Mouse (Mus musculus): ENCODE measurements around the gene Olfr804. TPM values are rescaled to one million over a fixed set of nuclear protein-coding genes. Genes with fewer than 3 reads are reported as not detected.

Olfr804 gene
- not detected in 2 replicates for polyA plus RNA-seq (2014; fragmentation: Nextera tagmentation; extraction: Ambion mirVana)

DNA sequence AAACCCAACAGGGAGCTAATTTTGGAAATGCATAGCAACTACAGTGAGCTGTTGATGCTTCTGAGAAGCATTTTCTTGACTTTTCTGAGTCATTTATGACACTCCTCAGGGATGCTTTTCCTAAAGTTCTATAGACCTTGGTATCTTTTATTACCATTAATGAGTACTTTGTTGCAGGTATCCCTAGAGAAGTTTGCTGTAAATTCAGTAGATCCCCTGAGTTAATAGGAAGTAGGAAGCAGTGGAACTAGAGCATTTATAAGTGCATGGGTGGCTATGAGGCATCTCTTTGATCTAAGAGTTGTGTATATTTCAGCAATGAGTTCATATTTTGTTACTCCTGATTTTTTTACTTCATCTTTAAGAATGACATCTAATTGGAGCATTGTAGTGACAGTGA lies at the start of gene Olfr804:
Gene Olfr804 (plus strand): TSS at position 301 of the 400 bp plus-strand sequence.
- no peaks in the 10 kb centered on the region for H3K4me1 ChIP-seq (ENCODE audit: control insufficient read depth in 2 of 2, insufficient read depth in 2 of 2, low read length in 2 of 2)
- ATAC-seq (ENCODE audit: insufficient number of reproducible peaks, insufficient read depth, low FRiP score, low read depth) = no peak
- H3K36me3 ChIP-seq (ENCODE audit: control insufficient read depth, insufficient read depth, low read length) = no peaks in the 10 kb centered on the region
- no peak within 1 kb of the TSS for H3K27ac ChIP-seq (replicated peaks in 1 of 2; ENCODE audit: control insufficient read depth in 1 of 2, insufficient read depth in 1 of 2, low read depth in 2 of 2, low read length in 2 of 2)
- no peak within 1 kb of the TSS for H3K4me3 ChIP-seq (ENCODE audit: control insufficient read depth in 1 of 2, insufficient read depth in 1 of 2, low read depth in 1 of 2, low read length in 2 of 2)
- H3K27me3 ChIP-seq (ENCODE audit: control insufficient read depth, insufficient read depth, low read length) = no peaks in the 10 kb centered on the region
- no peak within 1 kb of the TSS for H3K4me2 ChIP-seq (ENCODE audit: low read length)
- H3K9me3 ChIP-seq (ENCODE audit: control insufficient read depth, low read length) = no peaks in the 10 kb centered on the region
- no peak within 1 kb of the TSS for H3K9ac ChIP-seq (ENCODE audit: low read length)

DNA sequence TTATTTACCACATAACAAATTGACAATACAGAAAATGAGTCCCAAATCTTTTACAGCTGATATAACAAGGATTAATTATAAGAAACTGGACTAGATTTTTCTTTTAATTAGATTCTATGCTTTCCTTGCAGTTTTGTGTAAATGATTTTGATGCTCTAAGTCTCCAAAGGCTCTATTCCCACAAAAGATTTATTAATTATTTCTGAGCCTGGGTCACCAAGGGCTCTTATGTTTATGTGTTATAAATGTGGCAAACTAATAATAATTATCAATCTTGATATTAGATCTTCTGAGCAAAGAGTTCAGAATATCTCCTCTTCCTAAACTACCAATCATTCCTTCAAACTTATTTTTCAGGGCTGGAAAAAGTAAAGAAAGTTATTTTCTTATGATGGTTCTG lies 45.6 kb upstream of the Olfr804 start, which contains the start of gene Olfr800:
Gene Olfr800 (plus strand): TSS at position 301 of the 400 bp plus-strand sequence.
- no peak for ATAC-seq (ENCODE audit: insufficient number of reproducible peaks, insufficient read depth, low FRiP score, low read depth)
- H3K9me3 ChIP-seq (ENCODE audit: control insufficient read depth, low read length) = no peaks in the 10 kb centered on the region
- no peaks in the 10 kb centered on the region for H3K4me1 ChIP-seq (ENCODE audit: control insufficient read depth in 2 of 2, insufficient read depth in 2 of 2, low read length in 2 of 2)
- H3K9ac ChIP-seq (ENCODE audit: low read length) = no peak within 1 kb of the TSS
- H3K27me3 ChIP-seq (ENCODE audit: control insufficient read depth, insufficient read depth, low read length) = no peaks in the 10 kb centered on the region
- no peak within 1 kb of the TSS for H3K27ac ChIP-seq (replicated peaks in 1 of 2; ENCODE audit: control insufficient read depth in 1 of 2, insufficient read depth in 1 of 2, low read depth in 2 of 2, low read length in 2 of 2)
- no peaks in the 10 kb centered on the region for H3K36me3 ChIP-seq (ENCODE audit: control insufficient read depth, insufficient read depth, low read length)
- H3K4me2 ChIP-seq (ENCODE audit: low read length) = no peak within 1 kb of the TSS
- no peak within 1 kb of the TSS for H3K4me3 ChIP-seq (ENCODE audit: control insufficient read depth in 1 of 2, insufficient read depth in 1 of 2, low read depth in 1 of 2, low read length in 2 of 2)

DNA sequence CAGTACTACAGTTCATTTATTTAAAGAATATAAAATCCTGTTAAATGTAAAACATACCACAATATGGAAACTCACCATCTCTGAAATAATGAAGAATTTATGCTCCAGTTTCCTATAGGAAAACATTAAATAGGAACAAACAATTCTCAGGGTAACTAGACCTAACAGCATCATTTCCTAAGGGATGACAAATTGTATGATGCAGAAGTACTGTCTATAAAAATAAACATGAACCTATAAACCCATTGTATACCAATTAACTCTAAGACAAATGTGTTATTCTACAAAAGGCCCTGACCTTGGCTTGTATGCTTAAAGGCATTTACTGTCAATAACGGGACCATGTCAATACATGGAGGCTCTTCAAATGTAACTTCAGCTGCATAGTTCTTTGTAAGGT lies 29.2 kb upstream of the Olfr804 start, which contains the start of gene Olfr801:
Gene Olfr801 (minus strand): TSS at position 101 of the 400 bp plus-strand sequence.
- H3K4me2 ChIP-seq (ENCODE audit: low read length) = no peak within 1 kb of the TSS
- H3K4me3 ChIP-seq (ENCODE audit: control insufficient read depth in 1 of 2, insufficient read depth in 1 of 2, low read depth in 1 of 2, low read length in 2 of 2) = no peak within 1 kb of the TSS
- no peaks in the 10 kb centered on the region for H3K27me3 ChIP-seq (ENCODE audit: control insufficient read depth, insufficient read depth, low read length)
- ATAC-seq (ENCODE audit: insufficient number of reproducible peaks, insufficient read depth, low FRiP score, low read depth) = no peak
- H3K9ac ChIP-seq (ENCODE audit: low read length) = no peak within 1 kb of the TSS
- H3K9me3 ChIP-seq (ENCODE audit: control insufficient read depth, low read length) = no peaks in the 10 kb centered on the region
- H3K27ac ChIP-seq (replicated peaks in 1 of 2; ENCODE audit: control insufficient read depth in 1 of 2, insufficient read depth in 1 of 2, low read depth in 2 of 2, low read length in 2 of 2) = no peak within 1 kb of the TSS
- H3K4me1 ChIP-seq (ENCODE audit: control insufficient read depth in 2 of 2, insufficient read depth in 2 of 2, low read length in 2 of 2) = no peaks in the 10 kb centered on the region
- WGBS = 64% methylated on average over 1 of the region's 1 CpGs
- no peaks in the 10 kb centered on the region for H3K36me3 ChIP-seq (ENCODE audit: control insufficient read depth, insufficient read depth, low read length)

DNA sequence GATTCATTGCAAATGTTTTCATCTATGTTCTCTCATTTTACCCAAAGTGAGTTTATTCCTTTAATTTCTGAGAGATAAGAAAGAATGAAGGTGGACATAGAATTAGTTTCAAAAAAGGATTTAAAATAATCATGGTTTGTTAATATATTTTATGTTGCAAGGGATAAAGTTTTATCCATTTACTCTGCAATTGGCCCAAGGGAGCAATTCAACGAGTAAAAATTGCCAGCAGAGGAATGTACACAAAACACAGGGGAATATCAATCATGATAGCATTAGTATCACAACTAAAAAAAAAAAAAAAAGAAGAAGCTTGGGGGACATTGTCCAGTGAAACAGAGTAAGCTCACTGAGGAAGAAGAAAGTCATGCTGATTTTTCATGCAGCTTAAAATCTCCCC lies 14.9 kb upstream of the Olfr804 start, which contains the start of gene Olfr802:
Gene Olfr802 (minus strand): TSS at position 101 of the 400 bp plus-strand sequence.
- Histone ChIP-seq H3K36me3 (ENCODE audit: control insufficient read depth, insufficient read depth, low read length) (no peaks in the 10 kb centered on the region), H3K27me3 (ENCODE audit: control insufficient read depth, insufficient read depth, low read length) (no peaks in the 10 kb centered on the region), H3K27ac (replicated peaks in 1 of 2; ENCODE audit: control insufficient read depth in 1 of 2, insufficient read depth in 1 of 2, low read depth in 2 of 2, low read length in 2 of 2) (no peak within 1 kb of the TSS), H3K4me2 (ENCODE audit: low read length) (no peak within 1 kb of the TSS), H3K4me1 (ENCODE audit: control insufficient read depth in 2 of 2, insufficient read depth in 2 of 2, low read length in 2 of 2) (no peaks in the 10 kb centered on the region), H3K9ac (ENCODE audit: low read length) (no peak within 1 kb of the TSS), H3K4me3 (ENCODE audit: control insufficient read depth in 1 of 2, insufficient read depth in 1 of 2, low read depth in 1 of 2, low read length in 2 of 2) (no peak within 1 kb of the TSS), H3K9me3 (ENCODE audit: control insufficient read depth, low read length) (no peaks in the 10 kb centered on the region)
- 55% methylated on average over 1 of the region's 1 CpGs for WGBS
- ATAC-seq (ENCODE audit: insufficient number of reproducible peaks, insufficient read depth, low FRiP score, low read depth) = no peak

DNA sequence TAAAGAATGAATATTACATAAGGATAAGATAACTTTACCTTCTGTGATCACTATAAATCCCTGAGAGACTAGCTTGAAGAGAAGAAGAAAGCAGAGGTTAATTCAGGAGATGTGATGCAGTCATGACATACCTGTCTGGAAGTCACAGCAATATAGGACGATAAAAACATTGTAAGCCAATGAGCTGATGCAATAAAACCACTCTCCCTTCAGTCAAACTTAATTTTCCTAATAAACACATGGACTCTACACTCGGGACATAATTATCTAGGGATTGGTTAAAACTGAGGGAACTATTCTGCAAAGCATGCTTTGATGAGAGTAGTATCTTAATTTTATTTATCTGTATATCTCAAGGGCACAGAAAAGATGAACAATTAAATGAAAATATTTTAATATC lies 8.8 kb upstream of the Olfr804 start, which contains the start of gene Olfr803:
Gene Olfr803 (minus strand): TSS at position 101 of the 400 bp plus-strand sequence.
- 73% methylated on average over 2 of the region's 2 CpGs for WGBS
- no peak within 1 kb of the TSS for H3K4me3 ChIP-seq (ENCODE audit: control insufficient read depth in 1 of 2, insufficient read depth in 1 of 2, low read depth in 1 of 2, low read length in 2 of 2)
- no peak for ATAC-seq (ENCODE audit: insufficient number of reproducible peaks, insufficient read depth, low FRiP score, low read depth)

DNA sequence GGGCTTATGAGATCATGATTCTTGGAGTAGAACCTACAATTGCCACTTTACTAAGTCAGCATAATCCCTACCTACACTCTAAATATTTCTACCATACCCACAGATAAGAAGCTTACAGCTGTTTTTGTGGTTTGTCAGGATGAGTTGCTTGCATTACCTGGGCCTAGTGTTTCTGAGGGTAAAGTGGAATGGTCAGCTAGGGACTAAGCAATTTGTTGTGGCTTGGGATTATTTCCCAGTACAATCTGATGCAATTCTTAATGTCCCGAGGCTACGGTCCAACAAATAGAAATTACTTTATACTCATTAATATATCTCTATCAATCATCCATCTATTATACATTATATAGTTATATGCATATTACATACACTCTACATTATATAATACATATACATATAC lies 26.3 kb downstream of the Olfr804 start, which contains the start of gene Olfr805:
Gene Olfr805 (minus strand): TSS at position 101 of the 400 bp plus-strand sequence.
- ATAC-seq (ENCODE audit: insufficient number of reproducible peaks, insufficient read depth, low FRiP score, low read depth) = no peak
- H3K9ac ChIP-seq (ENCODE audit: low read length) = no peak within 1 kb of the TSS
- 94% methylated on average over 2 of the region's 2 CpGs for WGBS
- H3K36me3 ChIP-seq (ENCODE audit: control insufficient read depth, insufficient read depth, low read length) = no peaks in the 10 kb centered on the region
- no peak within 1 kb of the TSS for H3K4me2 ChIP-seq (ENCODE audit: low read length)
- no peaks in the 10 kb centered on the region for H3K27me3 ChIP-seq (ENCODE audit: control insufficient read depth, insufficient read depth, low read length)
- no peaks in the 10 kb centered on the region for H3K9me3 ChIP-seq (ENCODE audit: control insufficient read depth, low read length)
- no peak within 1 kb of the TSS for H3K27ac ChIP-seq (replicated peaks in 1 of 2; ENCODE audit: control insufficient read depth in 1 of 2, insufficient read depth in 1 of 2, low read depth in 2 of 2, low read length in 2 of 2)
- H3K4me1 ChIP-seq (ENCODE audit: control insufficient read depth in 2 of 2, insufficient read depth in 2 of 2, low read length in 2 of 2) = no peaks in the 10 kb centered on the region
- H3K4me3 ChIP-seq (ENCODE audit: control insufficient read depth in 1 of 2, insufficient read depth in 1 of 2, low read depth in 1 of 2, low read length in 2 of 2) = no peak within 1 kb of the TSS

More for the DNA sequence above, 8.8 kb upstream of the Olfr804 start, which contains the start of gene Olfr803:
- no peak within 1 kb of the TSS for H3K9ac ChIP-seq (ENCODE audit: low read length)
- no peaks in the 10 kb centered on the region for H3K4me1 ChIP-seq (ENCODE audit: control insufficient read depth in 2 of 2, insufficient read depth in 2 of 2, low read length in 2 of 2)
- H3K4me2 ChIP-seq (ENCODE audit: low read length) = no peak within 1 kb of the TSS
- no peak within 1 kb of the TSS for H3K27ac ChIP-seq (replicated peaks in 1 of 2; ENCODE audit: control insufficient read depth in 1 of 2, insufficient read depth in 1 of 2, low read depth in 2 of 2, low read length in 2 of 2)
- H3K36me3 ChIP-seq (ENCODE audit: control insufficient read depth, insufficient read depth, low read length) = no peaks in the 10 kb centered on the region
- no peaks in the 10 kb centered on the region for H3K9me3 ChIP-seq (ENCODE audit: control insufficient read depth, low read length)
- H3K27me3 ChIP-seq (ENCODE audit: control insufficient read depth, insufficient read depth, low read length) = no peaks in the 10 kb centered on the region

DNA sequence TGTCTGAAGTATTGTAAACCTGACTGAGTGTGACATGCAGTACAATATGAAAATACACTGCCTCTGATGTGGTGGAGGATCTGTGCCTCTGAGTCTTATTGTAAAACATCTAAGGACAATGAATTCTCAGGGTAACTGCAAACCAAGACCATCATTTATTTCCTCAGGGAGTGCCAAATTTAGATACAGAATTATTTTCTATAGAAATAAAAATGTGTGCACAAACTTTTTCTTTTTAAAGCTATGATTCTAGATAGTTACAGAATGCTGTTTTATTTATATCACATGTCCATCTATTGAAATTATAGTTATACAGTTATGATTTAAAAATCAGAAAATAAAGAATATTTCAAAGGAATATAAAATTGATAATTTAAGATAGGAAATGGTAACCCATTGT lies 38.8 kb downstream of the Olfr804 start, which contains the start of gene Olfr806:
Gene Olfr806 (minus strand): TSS at position 101 of the 400 bp plus-strand sequence.
- Histone ChIP-seq H3K27ac (replicated peaks in 1 of 2; ENCODE audit: control insufficient read depth in 1 of 2, insufficient read depth in 1 of 2, low read depth in 2 of 2, low read length in 2 of 2) (no peak within 1 kb of the TSS), H3K4me3 (ENCODE audit: control insufficient read depth in 1 of 2, insufficient read depth in 1 of 2, low read depth in 1 of 2, low read length in 2 of 2) (no peak within 1 kb of the TSS), H3K4me2 (ENCODE audit: low read length) (no peak within 1 kb of the TSS), H3K36me3 (ENCODE audit: control insufficient read depth, insufficient read depth, low read length) (no peaks in the 10 kb centered on the region), H3K9me3 (ENCODE audit: control insufficient read depth, low read length) (no peaks in the 10 kb centered on the region), H3K27me3 (ENCODE audit: control insufficient read depth, insufficient read depth, low read length) (no peaks in the 10 kb centered on the region), H3K9ac (ENCODE audit: low read length) (no peak within 1 kb of the TSS), H3K4me1 (ENCODE audit: control insufficient read depth in 2 of 2, insufficient read depth in 2 of 2, low read length in 2 of 2) (no peaks in the 10 kb centered on the region)
- ATAC-seq (ENCODE audit: insufficient number of reproducible peaks, insufficient read depth, low FRiP score, low read depth) = no peak

DNA sequence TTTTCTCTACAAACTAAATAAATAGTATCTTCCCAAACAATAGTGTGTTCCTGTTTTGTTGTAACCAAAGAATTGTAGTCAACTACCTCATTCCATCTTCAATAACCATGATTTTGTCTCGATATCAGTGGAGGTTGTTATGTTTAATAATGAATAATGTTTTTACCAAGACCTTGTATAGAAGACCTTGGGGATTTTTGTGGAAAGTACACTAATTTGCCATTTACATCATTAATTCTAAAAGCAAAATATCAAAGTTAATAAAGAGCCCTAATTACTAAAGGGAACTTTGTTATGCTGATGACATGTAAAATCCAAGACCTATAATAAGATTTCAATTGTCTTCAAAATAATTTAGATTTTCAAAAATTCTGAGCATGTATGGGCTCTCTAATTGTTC lies 54.7 kb downstream of the Olfr804 start, which contains the start of gene Olfr807:
Gene Olfr807 (minus strand): TSS at position 101 of the 400 bp plus-strand sequence.
- H3K4me3 ChIP-seq (ENCODE audit: control insufficient read depth in 1 of 2, insufficient read depth in 1 of 2, low read depth in 1 of 2, low read length in 2 of 2) = no peak within 1 kb of the TSS
- no peak for ATAC-seq (ENCODE audit: insufficient number of reproducible peaks, insufficient read depth, low FRiP score, low read depth)
- H3K9ac ChIP-seq (ENCODE audit: low read length) = no peak within 1 kb of the TSS
- no peaks in the 10 kb centered on the region for H3K27me3 ChIP-seq (ENCODE audit: control insufficient read depth, insufficient read depth, low read length)
- no peak within 1 kb of the TSS for H3K4me2 ChIP-seq (ENCODE audit: low read length)
- H3K4me1 ChIP-seq (ENCODE audit: control insufficient read depth in 2 of 2, insufficient read depth in 2 of 2, low read length in 2 of 2) = no peaks in the 10 kb centered on the region
- no peaks in the 10 kb centered on the region for H3K9me3 ChIP-seq (ENCODE audit: control insufficient read depth, low read length)
- WGBS = 72% methylated on average over 1 of the region's 1 CpGs
- H3K36me3 ChIP-seq (ENCODE audit: control insufficient read depth, insufficient read depth, low read length) = no peaks in the 10 kb centered on the region
- no peak within 1 kb of the TSS for H3K27ac ChIP-seq (replicated peaks in 1 of 2; ENCODE audit: control insufficient read depth in 1 of 2, insufficient read depth in 1 of 2, low read depth in 2 of 2, low read length in 2 of 2)

Data from heart, embryonic 14.5 days (tissue).